ENCODE assay signal across 8 mouse cellular contexts in genomic region chr8:94983881-94984516, GRCm38 (mm10). TPM values are rescaled to one million over a fixed set of nuclear protein-coding genes. Genes with fewer than 3 reads are reported as not detected.
DNase-seq lines count a peak whose midpoint lies in the region; ATAC-seq and TF ChIP-seq lines count a peak whose summit lies in the region.

No protein-coding gene starts in this region.

- H3K4me1 ChIP-seq in spleen, adult 2 months (ENCODE audit: control insufficient read depth, insufficient read depth, insufficient read length), result peaks cover 16% of the 10 kb centered on the region; the same call in 1 of the 2 replicates
- peaks cover 57% of the 10 kb centered on the region for H3K4me1 ChIP-seq in kidney, adult 2 months (ENCODE audit: control insufficient read depth, insufficient read depth, low read length)
- H3K4me1 ChIP-seq in liver, embryonic 14.5 days (replicated peaks; ENCODE audit: control insufficient read depth in 2 of 2, insufficient read depth in 2 of 2, low read length in 1 of 2), result peaks cover 39 to 45% of the 10 kb centered on the region in 2 experiments

- peak overlapping the region; percentile 99 for H3K9ac ChIP-seq in liver, embryonic 14.5 days (replicated peaks)

- peak overlapping the region; percentile 41; the same call in 1 of the 2 replicates for H3K27ac ChIP-seq in spleen, adult 2 months (ENCODE audit: insufficient read depth, low read length)
- H3K27ac ChIP-seq in kidney, adult 2 months (ENCODE audit: insufficient read depth, low read depth, low read length), result peak overlapping the region; percentile 91
- peak overlapping the region; percentile 98 for H3K27ac ChIP-seq in liver, embryonic 14.5 days

- no peaks in the 10 kb centered on the region for H3K36me3 ChIP-seq in spleen, adult 2 months (ENCODE audit: control insufficient read depth, insufficient read depth, low read length)
- no peaks in the 10 kb centered on the region for H3K36me3 ChIP-seq in kidney, adult 2 months (ENCODE audit: control insufficient read depth, insufficient read depth, low read length)
- no peaks in the 10 kb centered on the region; the same call in 1 of the 2 replicates for H3K36me3 ChIP-seq in liver, embryonic 14.5 days (replicated peaks; ENCODE audit: control insufficient read depth, insufficient read depth, low read depth)

- TF ChIP-seq CTCF in spleen, adult 2 months (IDR thresholded peaks at IDR 0.05; ENCODE audit: extremely low read depth, insufficient read depth, insufficient read length, insufficient replicate concordance), result no peak
- TF ChIP-seq CTCF in kidney, adult 2 months (conservative IDR thresholded peaks at IDR 0.05; ENCODE audit: insufficient read depth, insufficient read length, low read depth, low read length), result no peak
- TF ChIP-seq CTCF in liver, embryonic 14.5 days (IDR thresholded peaks at IDR 0.05; ENCODE audit: low read depth), result 0 out of 2 replicates have a peak, but pooled peaks have one; percentile 8

- no peak overlapping the region for H3K4me3 ChIP-seq in spleen, adult 2 months (ENCODE audit: extremely low read depth, insufficient read depth, insufficient read length)
- H3K4me3 ChIP-seq in kidney, adult 2 months (ENCODE audit: insufficient read depth, low read depth, low read length), result peak overlapping the region; percentile 48
- peak overlapping the region; percentile 87 to 95 for H3K4me3 ChIP-seq in liver, embryonic 14.5 days (ENCODE audit: insufficient read depth in 1 of 2, low read depth in 2 of 2, low read length in 2 of 2)

- no peaks in the 10 kb centered on the region for H3K9me3 ChIP-seq in liver, embryonic 14.5 days (ENCODE audit: control insufficient read depth, low read length)

- TF ChIP-seq POLR2A in spleen, adult 2 months (IDR thresholded peaks at IDR 0.05; ENCODE audit: low read depth, low read length), result no peak
- no peak for TF ChIP-seq POLR2A in kidney, adult 2 months (IDR thresholded peaks at IDR 0.05; ENCODE audit: low read depth, low read length)

- no peak for DNase-seq in spleen, adult 2 months (ENCODE audit: low read depth in 1 of 2, low spot score in 2 of 2)
- no peak for DNase-seq in spleen, adult 18-20 months
- peak; percentile 47 to 69 for DNase-seq in cerebellum, postnatal 14 days
- peak; percentile 80 for DNase-seq in heart, adult 8-10 months (ENCODE audit: low spot score)
- peak; percentile 96 for DNase-seq in kidney, adult 2 months
- DNase-seq in liver, embryonic 14.5 days (ENCODE audit: low read depth in 3 of 3, low spot score in 3 of 3), result peak; percentile 79 to 85 (median 83)
- DNase-seq in ovary, postnatal 14 days (ENCODE audit: low spot score), result peak; percentile 37

- ATAC-seq in liver, embryonic 14.5 days (ENCODE audit: insufficient read depth), result peak; percentile 85
- no peak for ATAC-seq in monocyte, adult 5-6 weeks (replicated peaks; ENCODE audit: insufficient number of reproducible peaks, low FRiP score, low TSS enrichment, poor library complexity, severe bottlenecking)

- TF ChIP-seq EP300 in liver, embryonic 14.5 days (IDR thresholded peaks at IDR 0.05; ENCODE audit: low read depth), result no peak

- H3K27me3 ChIP-seq in spleen, adult 2 months (ENCODE audit: control insufficient read depth, insufficient read depth, low read length), result no peaks in the 10 kb centered on the region
- H3K27me3 ChIP-seq in kidney, adult 2 months (replicated peaks; ENCODE audit: control insufficient read depth, insufficient read depth, low read length), result no peaks in the 10 kb centered on the region
- H3K27me3 ChIP-seq in liver, embryonic 14.5 days (ENCODE audit: control insufficient read depth, insufficient read depth, low read length), result no peaks in the 10 kb centered on the region

- peak overlapping the region; percentile 99 for H3K4me2 ChIP-seq in liver, embryonic 14.5 days (ENCODE audit: low read depth)

- 23% methylated on average over 10 of the region's 10 CpGs for WGBS in spleen, adult 2 months
- 7% methylated on average over 9 of the region's 10 CpGs for WGBS in kidney, adult 2 months
- 11% methylated on average over 10 of the region's 10 CpGs for WGBS in liver, embryonic 14.5 days (ENCODE audit: insufficient replicate concordance)

RNA-seq across cellular contexts. Expression of gene Adgrg1, which starts 9.4 kb away (rescaled TPM):
- 32.0 and 37.1 TPM in 2 replicates for polyA plus RNA-seq in spleen, adult 2 months (2012; rRNA removed)
- 10 to 100 TPM; 41.3 to 63.6 (median 51.8) TPM for total RNA-seq in heart, adult 8-10 months (2022)
- polyA plus RNA-seq in kidney, adult 2 months (2012; rRNA removed), result 342 and 447 TPM in 2 replicates
- 46.8 and 55.8 TPM in 2 replicates for polyA plus RNA-seq in liver, embryonic 14.5 days (2012; rRNA removed)
- polyA plus RNA-seq in liver, embryonic 14.5 days (2014; fragmentation: Nextera tagmentation; extraction: Ambion mirVana), result 41.1 and 59.5 TPM in 2 replicates
- 2.2 to 16.6 TPM (median 4.6 TPM) in 3 replicates for total RNA-seq in monocyte, adult 5-6 weeks (2017)

RNA-seq across cellular contexts. Expression of gene Adgrg3, which starts 33.5 kb away (rescaled TPM):
- 6.3 and 6.8 TPM in 2 replicates for polyA plus RNA-seq in spleen, adult 2 months (2012; rRNA removed)
- total RNA-seq in heart, adult 8-10 months (2022), result 1 to 10 TPM in 3 of 4 experiments, under 1 TPM in 1; 0.75 to 1.3 (median 1.2) TPM
- 9.9 and 12.7 TPM in 2 replicates for polyA plus RNA-seq in kidney, adult 2 months (2012; rRNA removed)
- 8.3 and 9.6 TPM in 2 replicates for polyA plus RNA-seq in liver, embryonic 14.5 days (2012; rRNA removed)
- 4.9 and 5.8 TPM in 2 replicates for polyA plus RNA-seq in liver, embryonic 14.5 days (2014; fragmentation: Nextera tagmentation; extraction: Ambion mirVana)
- total RNA-seq in monocyte, adult 5-6 weeks (2017), result 2.9 to 15.5 TPM (median 10.1 TPM) in 3 replicates

Comparison
In these comparisons a context has a peak if more than half of its experiments do, and no peak if none do; other contexts are left out.
1. DNase-seq: peak in cerebellum, postnatal 14 days (2 of 2), heart, adult 8-10 months (single experiment), kidney, adult 2 months (single experiment), liver, embryonic 14.5 days (3 of 3) and ovary, postnatal 14 days (single experiment); none in spleen, adult 2 months (0 of 2) and spleen, adult 18-20 months (0 of 2).
2. H3K27ac ChIP-seq: peak in every context shown above with its lines; median percentile 98 in liver, embryonic 14.5 days; 91 in kidney, adult 2 months; 41 in spleen, adult 2 months.